Mouse (Mus musculus) intestine, postnatal 0 days (tissue): Measurements from ENCODE around the gene Eps15. TPM values are rescaled to one million over a fixed set of nuclear protein-coding genes. Genes with fewer than 3 reads are reported as not detected.
A peak's percentile ranks its signal among the peaks of the same experiment; 100 is the strongest.

Experiments used
- ATAC-seq: fragments of 200-750 bp; cut with Nextera tagmentation; 2 replicates; pipeline ENCODE4 v1.8.0; 2017; ENCODE audit warnings: mild to moderate bottlenecking, moderate TSS enrichment, moderate library complexity
- H3K27ac ChIP-seq: fragments of 300-500 bp; sonication (generic); 2 replicates; pipeline ENCODE4 v1.5.1; 2014; ENCODE audit warnings: mild to moderate bottlenecking, low read depth, low read length, moderate library complexity
- H3K27me3 ChIP-seq: fragments of 300-500 bp; sonication (generic); replicated peaks from 2 replicates; pipeline ENCODE4 v1.6.1; 2014; ENCODE audit warnings: low read length, mixed read lengths; ENCODE audit not compliant: control insufficient read depth, insufficient read depth
- H3K36me3 ChIP-seq: fragments of 300-500 bp; sonication (generic); 2 replicates; pipeline ENCODE4 v1.6.1; 2014; ENCODE audit warnings: mild to moderate bottlenecking, moderate library complexity; ENCODE audit not compliant: control insufficient read depth, insufficient read depth
- H3K4me1 ChIP-seq: fragments of 300-500 bp; sonication (generic); replicated peaks from 2 replicates; pipeline ENCODE4 v1.6.1; 2014; ENCODE audit warnings: antibody characterized with exemption, low read length, mixed read lengths; ENCODE audit not compliant: control insufficient read depth, insufficient read depth
- H3K4me2 ChIP-seq: fragments of 300-500 bp; sonication (generic); replicated peaks from 2 replicates; pipeline ENCODE4 v1.6.1; 2014; ENCODE audit warnings: low read depth, mild to moderate bottlenecking, moderate library complexity
- H3K4me3 ChIP-seq: fragments of 300-500 bp; sonication (generic); 2 replicates; pipeline ENCODE4 v1.5.1; 2014; ENCODE audit warnings: low read depth, low read length
- H3K9ac ChIP-seq: fragments of 300-500 bp; sonication (generic); 2 replicates; pipeline ENCODE4 v1.6.1; 2014; ENCODE audit warnings: mild to moderate bottlenecking, low read depth, low read length
- H3K9me3 ChIP-seq: fragments of 300-500 bp; sonication (generic); 2 replicates; pipeline ENCODE4 v1.6.1; 2016; ENCODE audit warnings: mixed run types; ENCODE audit not compliant: control insufficient read depth
- CTCF ChIP-seq: sonication (generic); IDR thresholded peaks from 2 replicates; pipeline ENCODE4 v1.5.1; 2016; ENCODE audit warnings: low read depth, mild to moderate bottlenecking, control low read depth, antibody characterized with exemption, moderate library complexity
- WGBS: fragments of 180-500 bp; shearing (Covaris S2); extraction: QIAGEN DNeasy Blood & Tissue Kit; methylation state at CpG from one replicate; pipeline ENCODE4 v1.1.7; 2014; 5-methylcytosine and 5-hydroxymethylcytosine counted together
- polyA plus RNA-seq: library from polyadenylated mRNA; unstranded; fragments of >200 nt; fragmentation: Nextera tagmentation; extraction: Ambion mirVana; gene quantifications from 2 replicates; pipeline ENCODE4 v1.2.1, GENCODE M21; 2015

Gene Eps15
- polyA plus RNA-seq, 1 experiment from 2014 or later = 18.3 TPM

GRCm38 (mm10) chr4:109430250-109430649, 150.2 kb downstream of the Eps15 start:
- Histone ChIP-seq H3K4me3 (no peak overlapping the region), H3K27me3 (no peaks in the 10 kb centered on the region), H3K27ac (no peak overlapping the region), H3K4me1 (no peaks in the 10 kb centered on the region), H3K9ac (no peak overlapping the region), H3K4me2 (no peak overlapping the region), H3K36me3 (no peaks in the 10 kb centered on the region), H3K9me3 (no peaks in the 10 kb centered on the region)
- WGBS = 90% methylated on average over 7 of the region's 7 CpGs
- TF ChIP-seq CTCF = no peak
- no peak for ATAC-seq

- TF ChIP-seq CTCF = peak; percentile 86
- Histone ChIP-seq H3K4me3 (no peak overlapping the region), H3K4me1 (no peaks in the 10 kb centered on the region), H3K9me3 (no peaks in the 10 kb centered on the region), H3K4me2 (no peak overlapping the region), H3K9ac (no peak overlapping the region), H3K36me3 (no peaks in the 10 kb centered on the region), H3K27ac (no peak overlapping the region), H3K27me3 (no peaks in the 10 kb centered on the region)
- ATAC-seq = peak; percentile 93
- 26% methylated on average over 13 of the region's 13 CpGs for WGBS
These were observed 150.8 kb downstream of the Eps15 start for GRCm38 (mm10) chr4:109430854-109431253.

- H3K4me3 ChIP-seq = no peak overlapping the region
- no peaks in the 10 kb centered on the region for H3K27me3 ChIP-seq
- H3K36me3 ChIP-seq = no peaks in the 10 kb centered on the region
- ATAC-seq = no peak
- no peaks in the 10 kb centered on the region for H3K4me1 ChIP-seq
- H3K9ac ChIP-seq = no peak overlapping the region
- TF ChIP-seq CTCF = no peak
- H3K9me3 ChIP-seq = no peaks in the 10 kb centered on the region
- WGBS = 69% methylated on average over 16 of the region's 16 CpGs
- no peak overlapping the region for H3K27ac ChIP-seq
- H3K4me2 ChIP-seq = no peak overlapping the region
These were observed 152.8 kb downstream of the Eps15 start for GRCm38 (mm10) chr4:109432668-109433375.

- H3K27me3 ChIP-seq = no peaks in the 10 kb centered on the region
These were observed 153.6 kb downstream of the Eps15 start for GRCm38 (mm10) chr4:109433641-109434040.

GRCm38 (mm10) chr4:109434256-109434655, 154.2 kb downstream of the Eps15 start:
- no peak overlapping the region for H3K9ac ChIP-seq
- H3K4me3 ChIP-seq = no peak overlapping the region
- no peak for ATAC-seq
- H3K4me2 ChIP-seq = no peak overlapping the region
- no peaks in the 10 kb centered on the region for H3K27me3 ChIP-seq
- no peak for TF ChIP-seq CTCF
- 95% methylated on average over 1 of the region's 1 CpGs for WGBS
- H3K36me3 ChIP-seq = no peaks in the 10 kb centered on the region
- H3K27ac ChIP-seq = no peak overlapping the region
- H3K4me1 ChIP-seq = no peaks in the 10 kb centered on the region
- no peaks in the 10 kb centered on the region for H3K9me3 ChIP-seq

More at GRCm38 (mm10) chr4:109433641-109434040, 153.6 kb downstream of the Eps15 start:
- no peaks in the 10 kb centered on the region for H3K4me1 ChIP-seq
- no peak overlapping the region for H3K9ac ChIP-seq
- no peak overlapping the region for H3K27ac ChIP-seq
- H3K9me3 ChIP-seq = no peaks in the 10 kb centered on the region
- WGBS = 68% methylated on average over 6 of the region's 6 CpGs
- ATAC-seq = no peak
- H3K4me2 ChIP-seq = no peak overlapping the region
- no peak for TF ChIP-seq CTCF
- no peak overlapping the region for H3K4me3 ChIP-seq
- H3K36me3 ChIP-seq = no peaks in the 10 kb centered on the region

Other genes starting within 250 kb of the Eps15 start
- 32.5 and 34.4 TPM in 2 replicates for gene Osbpl9, start 78.0 kb upstream of the Eps15 start, polyA plus RNA-seq
- gene Calr4, start 45.8 kb upstream of the Eps15 start, polyA plus RNA-seq = 0.05 TPM in 1 of 2 replicates, not detected in the other
- gene Ttc39a, start 126.4 kb downstream of the Eps15 start, polyA plus RNA-seq = 6.3 and 7.5 TPM in 2 replicates
- 36.0 and 39.2 TPM in 2 replicates for gene Rnf11, start 204.5 kb downstream of the Eps15 start, polyA plus RNA-seq